Mouse (Mus musculus): ENCODE measurements around the gene Spag7.

The Spag7 gene

GRCm38 (mm10) chr11:70621972-70622814, 47.0 kb downstream of the Spag7 start:
- in situ Hi-C loops (cut with MboI; ENCODE audit: low pct_unique_long_range_greater_than_20kb in 1 of 2, low sequenced_read_pairs in 2 of 2, unreplicated experiment in 1 of 2), result loop anchor here in 1 of 2 experiments (25.0 kb wide), 1 partner anchor 210 kb away; the partner anchor contains the start of gene Pelp1

- in situ Hi-C loops (cut with MboI; ENCODE audit: low pct_unique_long_range_greater_than_20kb in 1 of 2, low sequenced_read_pairs in 2 of 2, unreplicated experiment in 1 of 2), result loop anchor here (5.0 to 25.0 kb wide), 4 partner anchors 92 to 207 kb away; partner anchors contain the start of genes Pelp1 (in 2 of the 2) and Psmb6 (in 2 of the 2)
Observed at GRCm38 (mm10) chr11:70619101-70619500, 50.1 kb downstream of the Spag7 start, which contains the start of gene Chrne. Gene Chrne, minus strand, starts transcription at chr11:70619216.

- in situ Hi-C loops (cut with MboI; ENCODE audit: low pct_unique_long_range_greater_than_20kb in 1 of 2, low sequenced_read_pairs in 2 of 2, unreplicated experiment in 1 of 2), result loop anchor here (5.0 to 25.0 kb wide), 4 partner anchors 88 to 203 kb away; partner anchors contain the start of genes Pelp1 (in 2 of the 2) and Psmb6 (in 2 of the 2)
Observed at GRCm38 (mm10) chr11:70615516-70616093, 53.6 kb downstream of the Spag7 start, which contains the start of gene 4930544D05Rik. Gene 4930544D05Rik, plus strand, starts transcription at chr11:70615848.

- in situ Hi-C loops (cut with MboI; ENCODE audit: low pct_unique_long_range_greater_than_20kb in 1 of 2, low sequenced_read_pairs in 2 of 2, unreplicated experiment in 1 of 2), result loop anchor here (5.0 to 25.0 kb wide), 4 partner anchors 88 to 203 kb away; partner anchors contain the start of genes Pelp1 (in 2 of the 2) and Psmb6 (in 2 of the 2)
Observed at GRCm38 (mm10) chr11:70615074-70615473, 54.1 kb downstream of the Spag7 start.

Data from mouse embryonic stem cell (cell line).